Mouse (Mus musculus): ENCODE measurements around the gene Map3k5. TPM values are rescaled to one million over a fixed set of nuclear protein-coding genes. Genes with fewer than 3 reads are reported as not detected.

The Map3k5 gene
- polyA plus RNA-seq, 1 experiment from 2014 or later = 1.9 TPM

- ATAC-seq (ENCODE audit: low read depth) = no peak
- no peaks in the 10 kb centered on the region for H3K36me3 ChIP-seq (ENCODE audit: control insufficient read depth, insufficient read depth, low read length)
- H3K4me1 ChIP-seq (ENCODE audit: control insufficient read depth, insufficient read depth, low read length) = no peaks in the 10 kb centered on the region
- H3K9me3 ChIP-seq (ENCODE audit: control insufficient read depth, low read length) = no peaks in the 10 kb centered on the region
- 34% methylated on average over 7 of the region's 7 CpGs for WGBS
- H3K4me3 ChIP-seq (ENCODE audit: low read depth, low read length) = no peak overlapping the region
- H3K9ac ChIP-seq (replicated peaks; ENCODE audit: low read depth, low read length) = no peak overlapping the region
- H3K4me2 ChIP-seq (ENCODE audit: low read depth, low read length) = no peak overlapping the region
- H3K27ac ChIP-seq (ENCODE audit: low read depth, low read length) = no peak overlapping the region
- H3K27me3 ChIP-seq (ENCODE audit: control insufficient read depth, insufficient read depth, low read length) = no peaks in the 10 kb centered on the region
Observed at GRCm38 (mm10) chr10:20040116-20040515, 105.8 kb downstream of the Map3k5 start.

GRCm38 (mm10) chr10:20040677-20041076 is 106.4 kb downstream of the Map3k5 start:
- no peak overlapping the region for H3K4me2 ChIP-seq (ENCODE audit: low read depth, low read length)
- 92% methylated on average over 4 of the region's 4 CpGs for WGBS
- H3K4me1 ChIP-seq (ENCODE audit: control insufficient read depth, insufficient read depth, low read length) = no peaks in the 10 kb centered on the region
- no peaks in the 10 kb centered on the region for H3K9me3 ChIP-seq (ENCODE audit: control insufficient read depth, low read length)
- no peak for ATAC-seq (ENCODE audit: low read depth)
- no peak overlapping the region for H3K27ac ChIP-seq (ENCODE audit: low read depth, low read length)
- H3K36me3 ChIP-seq (ENCODE audit: control insufficient read depth, insufficient read depth, low read length) = no peaks in the 10 kb centered on the region
- H3K4me3 ChIP-seq (ENCODE audit: low read depth, low read length) = no peak overlapping the region
- H3K9ac ChIP-seq (replicated peaks; ENCODE audit: low read depth, low read length) = no peak overlapping the region
- H3K27me3 ChIP-seq (ENCODE audit: control insufficient read depth, insufficient read depth, low read length) = no peaks in the 10 kb centered on the region

- no peaks in the 10 kb centered on the region for H3K36me3 ChIP-seq (ENCODE audit: control insufficient read depth, insufficient read depth, low read length)
- WGBS = 96% methylated on average over 8 of the region's 8 CpGs
- no peak for ATAC-seq (ENCODE audit: low read depth)
- no peak overlapping the region for H3K4me2 ChIP-seq (ENCODE audit: low read depth, low read length)
- H3K9me3 ChIP-seq (ENCODE audit: control insufficient read depth, low read length) = no peaks in the 10 kb centered on the region
- no peak overlapping the region for H3K9ac ChIP-seq (replicated peaks; ENCODE audit: low read depth, low read length)
- no peak overlapping the region for H3K27ac ChIP-seq (ENCODE audit: low read depth, low read length)
- H3K4me3 ChIP-seq (ENCODE audit: low read depth, low read length) = no peak overlapping the region
- H3K4me1 ChIP-seq (ENCODE audit: control insufficient read depth, insufficient read depth, low read length) = no peaks in the 10 kb centered on the region
- H3K27me3 ChIP-seq (ENCODE audit: control insufficient read depth, insufficient read depth, low read length) = no peaks in the 10 kb centered on the region
Observed at GRCm38 (mm10) chr10:20042081-20042480, 107.8 kb downstream of the Map3k5 start.

GRCm38 (mm10) chr10:20044051-20044450 is 109.8 kb downstream of the Map3k5 start:
- H3K4me2 ChIP-seq (ENCODE audit: low read depth, low read length) = no peak overlapping the region
- no peaks in the 10 kb centered on the region for H3K9me3 ChIP-seq (ENCODE audit: control insufficient read depth, low read length)
- 95% methylated on average over 2 of the region's 2 CpGs for WGBS
- no peak overlapping the region for H3K27ac ChIP-seq (ENCODE audit: low read depth, low read length)
- no peaks in the 10 kb centered on the region for H3K36me3 ChIP-seq (ENCODE audit: control insufficient read depth, insufficient read depth, low read length)
- H3K4me1 ChIP-seq (ENCODE audit: control insufficient read depth, insufficient read depth, low read length) = no peaks in the 10 kb centered on the region
- no peak overlapping the region for H3K9ac ChIP-seq (replicated peaks; ENCODE audit: low read depth, low read length)
- no peak overlapping the region for H3K4me3 ChIP-seq (ENCODE audit: low read depth, low read length)
- no peaks in the 10 kb centered on the region for H3K27me3 ChIP-seq (ENCODE audit: control insufficient read depth, insufficient read depth, low read length)
- no peak for ATAC-seq (ENCODE audit: low read depth)

- peak; percentile 49; the same call in 1 of the 2 replicates for ATAC-seq (ENCODE audit: low read depth)
- 60% methylated on average over 4 of the region's 4 CpGs for WGBS
- Histone ChIP-seq H3K9ac (replicated peaks; ENCODE audit: low read depth, low read length) (no peak overlapping the region), H3K27me3 (ENCODE audit: control insufficient read depth, insufficient read depth, low read length) (no peaks in the 10 kb centered on the region), H3K4me2 (ENCODE audit: low read depth, low read length) (no peak overlapping the region), H3K9me3 (ENCODE audit: control insufficient read depth, low read length) (no peaks in the 10 kb centered on the region), H3K4me3 (ENCODE audit: low read depth, low read length) (no peak overlapping the region), H3K4me1 (ENCODE audit: control insufficient read depth, insufficient read depth, low read length) (no peaks in the 10 kb centered on the region), H3K27ac (ENCODE audit: low read depth, low read length) (no peak overlapping the region), H3K36me3 (ENCODE audit: control insufficient read depth, insufficient read depth, low read length) (no peaks in the 10 kb centered on the region)
Observed at GRCm38 (mm10) chr10:20045733-20046495, 111.6 kb downstream of the Map3k5 start.

- ATAC-seq (ENCODE audit: low read depth) = no peak
- no peak overlapping the region for H3K4me3 ChIP-seq (ENCODE audit: low read depth, low read length)
- no peak overlapping the region for H3K27ac ChIP-seq (ENCODE audit: low read depth, low read length)
- no peaks in the 10 kb centered on the region for H3K36me3 ChIP-seq (ENCODE audit: control insufficient read depth, insufficient read depth, low read length)
- 93% methylated on average over 14 of the region's 14 CpGs for WGBS
- H3K27me3 ChIP-seq (ENCODE audit: control insufficient read depth, insufficient read depth, low read length) = no peaks in the 10 kb centered on the region
- no peak overlapping the region for H3K4me2 ChIP-seq (ENCODE audit: low read depth, low read length)
- H3K4me1 ChIP-seq (ENCODE audit: control insufficient read depth, insufficient read depth, low read length) = no peaks in the 10 kb centered on the region
- no peaks in the 10 kb centered on the region for H3K9me3 ChIP-seq (ENCODE audit: control insufficient read depth, low read length)
- no peak overlapping the region for H3K9ac ChIP-seq (replicated peaks; ENCODE audit: low read depth, low read length)
Observed at GRCm38 (mm10) chr10:20056859-20057644, 122.8 kb downstream of the Map3k5 start.

- no peak overlapping the region for H3K4me3 ChIP-seq (ENCODE audit: low read depth, low read length)
- H3K9me3 ChIP-seq (ENCODE audit: control insufficient read depth, low read length) = no peaks in the 10 kb centered on the region
- no peak overlapping the region for H3K27ac ChIP-seq (ENCODE audit: low read depth, low read length)
- WGBS = 94% methylated on average over 10 of the region's 10 CpGs
- H3K36me3 ChIP-seq (ENCODE audit: control insufficient read depth, insufficient read depth, low read length) = no peaks in the 10 kb centered on the region
- H3K9ac ChIP-seq (replicated peaks; ENCODE audit: low read depth, low read length) = no peak overlapping the region
- no peaks in the 10 kb centered on the region for H3K27me3 ChIP-seq (ENCODE audit: control insufficient read depth, insufficient read depth, low read length)
- H3K4me1 ChIP-seq (ENCODE audit: control insufficient read depth, insufficient read depth, low read length) = no peaks in the 10 kb centered on the region
- ATAC-seq (ENCODE audit: low read depth) = no peak
- H3K4me2 ChIP-seq (ENCODE audit: low read depth, low read length) = no peak overlapping the region
Observed at GRCm38 (mm10) chr10:20058031-20058430, 123.8 kb downstream of the Map3k5 start.

- Histone ChIP-seq H3K4me3 (ENCODE audit: low read depth, low read length) (no peak overlapping the region), H3K9ac (replicated peaks; ENCODE audit: low read depth, low read length) (no peak overlapping the region), H3K4me1 (ENCODE audit: control insufficient read depth, insufficient read depth, low read length) (no peaks in the 10 kb centered on the region), H3K4me2 (ENCODE audit: low read depth, low read length) (no peak overlapping the region), H3K27me3 (ENCODE audit: control insufficient read depth, insufficient read depth, low read length) (no peaks in the 10 kb centered on the region), H3K9me3 (ENCODE audit: control insufficient read depth, low read length) (no peaks in the 10 kb centered on the region), H3K36me3 (ENCODE audit: control insufficient read depth, insufficient read depth, low read length) (no peaks in the 10 kb centered on the region), H3K27ac (ENCODE audit: low read depth, low read length) (no peak overlapping the region)
- ATAC-seq (ENCODE audit: low read depth) = no peak
- WGBS = 89% methylated on average over 10 of the region's 10 CpGs
Observed at GRCm38 (mm10) chr10:20058841-20059240, 124.6 kb downstream of the Map3k5 start.

GRCm38 (mm10) chr10:20060320-20060970 is 126.2 kb downstream of the Map3k5 start:
- H3K4me3 ChIP-seq (ENCODE audit: low read depth, low read length) = no peak overlapping the region
- H3K9me3 ChIP-seq (ENCODE audit: control insufficient read depth, low read length) = no peaks in the 10 kb centered on the region
- H3K36me3 ChIP-seq (ENCODE audit: control insufficient read depth, insufficient read depth, low read length) = no peaks in the 10 kb centered on the region
- ATAC-seq (ENCODE audit: low read depth) = no peak
- no peak overlapping the region for H3K27ac ChIP-seq (ENCODE audit: low read depth, low read length)
- H3K9ac ChIP-seq (replicated peaks; ENCODE audit: low read depth, low read length) = no peak overlapping the region
- no peaks in the 10 kb centered on the region for H3K4me1 ChIP-seq (ENCODE audit: control insufficient read depth, insufficient read depth, low read length)
- H3K27me3 ChIP-seq (ENCODE audit: control insufficient read depth, insufficient read depth, low read length) = no peaks in the 10 kb centered on the region
- no peak overlapping the region for H3K4me2 ChIP-seq (ENCODE audit: low read depth, low read length)
- WGBS = 71% methylated on average over 15 of the region's 15 CpGs
